Mouse (Mus musculus): ENCODE results near the gene Pvr. TPM values are rescaled to one million over a fixed set of nuclear protein-coding genes. Genes with fewer than 3 reads are reported as not detected.

The Pvr gene
- polyA plus RNA-seq, 1 experiment: 11.8 TPM

DNA sequence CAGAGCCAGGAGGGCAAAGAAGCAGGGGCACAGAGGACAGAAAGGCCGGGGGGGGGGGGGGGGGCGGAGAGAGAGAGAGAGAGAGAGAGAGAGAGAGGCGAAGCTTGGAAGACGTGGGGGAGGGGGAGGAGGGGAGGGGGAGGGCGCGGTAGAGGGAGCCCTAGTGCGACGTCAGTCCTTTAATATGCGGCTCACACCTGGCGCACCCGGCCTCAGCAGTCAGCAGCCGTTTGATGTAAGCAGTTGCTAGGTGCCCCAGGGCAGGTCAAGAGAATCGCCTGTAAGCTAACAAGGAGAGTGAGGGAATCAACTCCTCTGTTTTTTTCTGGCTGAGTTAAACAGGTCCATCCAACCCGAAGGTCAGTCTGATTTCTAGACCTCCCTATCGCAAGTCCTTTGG is 2.8 kb upstream of the Pvr start:
- H3K4me1 ChIP-seq (ENCODE audit: control insufficient read depth, insufficient read depth, low read length): no peaks in the 10 kb centered on the region
- H3K27ac ChIP-seq (ENCODE audit: insufficient read depth, low read length): no peak overlapping the region
- H3K4me3 ChIP-seq (ENCODE audit: insufficient read depth, low read length): no peak overlapping the region
- TF ChIP-seq POLR2A (IDR thresholded peaks at IDR 0.05; ENCODE audit: extremely low read depth, insufficient read depth, low read length): no peak
- TF ChIP-seq CTCF (IDR thresholded peaks at IDR 0.05; ENCODE audit: extremely low read depth, insufficient read depth, low read length): no peak

DNA sequence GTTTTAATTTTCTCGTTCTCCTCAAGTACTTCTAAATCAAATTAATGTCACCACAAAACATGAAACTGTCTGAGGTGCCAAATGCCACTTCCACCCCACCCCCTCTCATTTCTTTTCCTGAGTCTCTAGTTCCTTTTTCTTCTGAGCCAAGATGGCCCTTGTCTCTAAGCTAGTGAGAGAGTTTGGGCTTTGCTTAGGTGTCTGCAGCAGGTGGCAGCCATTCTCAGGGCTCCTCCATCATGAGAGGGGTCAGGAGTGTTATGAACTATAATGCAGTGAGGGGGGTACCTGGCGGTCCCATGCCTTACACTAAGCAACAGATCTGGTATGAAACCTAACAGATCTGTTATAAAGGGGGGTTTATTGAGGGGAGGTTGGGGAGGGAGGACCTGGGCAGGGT is 2.4 kb upstream of the Pvr start:
- Histone ChIP-seq H3K27ac (ENCODE audit: insufficient read depth, low read length) (no peak overlapping the region), H3K4me1 (ENCODE audit: control insufficient read depth, insufficient read depth, low read length) (no peaks in the 10 kb centered on the region), H3K4me3 (ENCODE audit: insufficient read depth, low read length) (no peak overlapping the region)
- TF ChIP-seq CTCF (IDR thresholded peaks at IDR 0.05; ENCODE audit: extremely low read depth, insufficient read depth, low read length) (no peak), POLR2A (IDR thresholded peaks at IDR 0.05; ENCODE audit: extremely low read depth, insufficient read depth, low read length) (no peak)

DNA sequence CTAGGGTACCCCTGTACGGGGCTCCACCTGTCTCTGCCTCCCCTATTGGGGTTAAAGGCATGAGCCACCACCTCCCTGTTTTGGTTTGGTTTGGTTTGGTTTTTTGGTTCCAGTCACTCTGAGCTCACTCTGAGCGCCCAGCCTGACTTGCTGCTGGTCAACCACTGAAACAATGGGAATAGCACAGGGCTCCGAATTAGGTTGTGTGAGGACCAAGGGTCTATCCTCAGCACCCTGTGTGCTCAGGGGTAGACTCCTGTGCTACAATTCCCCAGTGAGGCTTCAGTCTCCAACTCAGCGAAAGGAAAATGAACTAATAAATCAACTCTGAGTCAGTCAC is 824 bp downstream of the Pvr start:
- no peak for TF ChIP-seq POLR2A (IDR thresholded peaks at IDR 0.05; ENCODE audit: extremely low read depth, insufficient read depth, low read length)
- no peak for TF ChIP-seq CTCF (IDR thresholded peaks at IDR 0.05; ENCODE audit: extremely low read depth, insufficient read depth, low read length)
- H3K4me1 ChIP-seq (ENCODE audit: control insufficient read depth, insufficient read depth, low read length): no peaks in the 10 kb centered on the region
- peak overlapping the region; percentile 64 for H3K4me3 ChIP-seq (ENCODE audit: insufficient read depth, low read length)
- no peak overlapping the region for H3K27ac ChIP-seq (ENCODE audit: insufficient read depth, low read length)

- TF ChIP-seq POLR2A (IDR thresholded peaks at IDR 0.05; ENCODE audit: extremely low read depth, insufficient read depth, low read length) (no peak), CTCF (IDR thresholded peaks at IDR 0.05; ENCODE audit: extremely low read depth, insufficient read depth, low read length) (no peak)
- Histone ChIP-seq H3K4me1 (ENCODE audit: control insufficient read depth, insufficient read depth, low read length) (no peaks in the 10 kb centered on the region), H3K27ac (ENCODE audit: insufficient read depth, low read length) (no peak overlapping the region), H3K4me3 (ENCODE audit: insufficient read depth, low read length) (no peak overlapping the region)
These were observed 6.4 kb downstream of the Pvr start for GRCm38 (mm10) chr7:19914558-19914957.

- Histone ChIP-seq H3K4me3 (ENCODE audit: insufficient read depth, low read length) (no peak overlapping the region), H3K27ac (ENCODE audit: insufficient read depth, low read length) (no peak overlapping the region), H3K4me1 (ENCODE audit: control insufficient read depth, insufficient read depth, low read length) (no peaks in the 10 kb centered on the region)
- TF ChIP-seq CTCF (IDR thresholded peaks at IDR 0.05; ENCODE audit: extremely low read depth, insufficient read depth, low read length) (no peak), POLR2A (IDR thresholded peaks at IDR 0.05; ENCODE audit: extremely low read depth, insufficient read depth, low read length) (no peak)
These were observed 9.1 kb downstream of the Pvr start for GRCm38 (mm10) chr7:19911695-19912524.

DNA sequence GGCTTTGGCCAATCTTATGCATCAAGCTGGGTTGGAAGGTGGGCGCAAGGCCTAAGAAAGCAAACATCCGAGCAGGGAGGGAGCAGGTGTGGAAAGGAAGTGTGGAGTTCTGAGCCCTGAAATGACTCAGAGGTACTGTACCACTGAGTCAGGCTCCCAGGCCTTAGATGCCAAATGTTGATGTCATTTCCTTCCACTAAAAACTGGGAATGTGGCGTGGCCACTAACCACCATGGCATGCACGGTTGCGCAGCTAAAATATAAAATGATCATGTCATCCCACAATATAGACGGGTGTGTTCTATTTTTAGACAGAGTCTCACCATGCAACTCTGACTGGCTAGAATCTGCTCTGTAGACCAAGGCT is 9.7 kb downstream of the Pvr start:
- H3K27ac ChIP-seq (ENCODE audit: insufficient read depth, low read length): no peak overlapping the region
- H3K4me1 ChIP-seq (ENCODE audit: control insufficient read depth, insufficient read depth, low read length): no peaks in the 10 kb centered on the region
- H3K4me3 ChIP-seq (ENCODE audit: insufficient read depth, low read length): no peak overlapping the region
- TF ChIP-seq CTCF (IDR thresholded peaks at IDR 0.05; ENCODE audit: extremely low read depth, insufficient read depth, low read length) (no peak), POLR2A (IDR thresholded peaks at IDR 0.05; ENCODE audit: extremely low read depth, insufficient read depth, low read length) (no peak)

DNA sequence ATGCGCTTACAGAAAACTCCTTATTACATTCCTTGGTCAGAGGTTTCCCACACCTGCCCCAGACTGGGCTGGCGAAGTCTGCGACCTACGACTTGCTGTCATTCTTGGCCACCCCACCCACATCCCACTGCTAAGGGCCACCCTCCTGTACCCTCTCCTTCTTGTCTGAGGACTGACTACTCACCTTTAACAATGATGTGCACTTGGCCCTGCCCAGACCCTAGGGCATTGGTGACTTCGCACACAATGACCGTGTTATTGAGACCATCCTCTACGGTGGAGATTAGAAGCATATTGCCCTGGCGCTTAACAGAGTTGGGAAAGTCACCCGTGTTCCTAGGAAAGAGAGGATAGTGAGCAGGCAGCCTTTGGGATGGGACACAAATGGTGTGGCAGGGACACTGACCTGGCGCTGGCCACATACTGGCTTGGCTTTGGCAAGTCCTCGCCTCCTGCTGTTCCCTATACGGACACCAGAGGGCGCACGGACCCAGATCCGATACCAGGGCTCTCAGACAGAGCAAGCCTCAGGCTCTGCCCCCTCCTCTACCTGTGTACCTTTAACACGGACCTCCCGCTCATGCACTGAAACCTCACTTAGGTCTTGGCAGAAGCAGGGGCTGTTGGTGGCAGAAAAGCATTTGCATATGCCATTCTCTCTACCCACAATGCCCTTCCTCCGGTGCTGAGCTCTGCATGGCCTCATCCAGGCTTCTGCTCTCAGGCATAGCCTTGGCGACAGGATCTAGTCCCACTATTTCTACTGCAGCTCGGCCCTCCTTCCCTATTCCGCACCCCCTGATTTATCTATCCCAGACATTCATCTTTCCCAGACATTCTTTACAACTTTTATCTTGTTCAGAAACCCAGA is 10.3 kb downstream of the Pvr start:
- no peaks in the 10 kb centered on the region for H3K4me1 ChIP-seq (ENCODE audit: control insufficient read depth, insufficient read depth, low read length)
- TF ChIP-seq POLR2A (IDR thresholded peaks at IDR 0.05; ENCODE audit: extremely low read depth, insufficient read depth, low read length) (no peak), CTCF (IDR thresholded peaks at IDR 0.05; ENCODE audit: extremely low read depth, insufficient read depth, low read length) (peak; percentile 70)
- no peak overlapping the region for H3K27ac ChIP-seq (ENCODE audit: insufficient read depth, low read length)
- no peak overlapping the region for H3K4me3 ChIP-seq (ENCODE audit: insufficient read depth, low read length)

GRCm38 (mm10) chr7:19889881-19890280 is 31.1 kb downstream of the Pvr start:
- H3K4me1 ChIP-seq (ENCODE audit: control insufficient read depth, insufficient read depth, low read length): no peaks in the 10 kb centered on the region
- TF ChIP-seq POLR2A (IDR thresholded peaks at IDR 0.05; ENCODE audit: extremely low read depth, insufficient read depth, low read length): no peak
- TF ChIP-seq CTCF (IDR thresholded peaks at IDR 0.05; ENCODE audit: extremely low read depth, insufficient read depth, low read length): peak; percentile 46
- no peak overlapping the region for H3K27ac ChIP-seq (ENCODE audit: insufficient read depth, low read length)
- no peak overlapping the region for H3K4me3 ChIP-seq (ENCODE audit: insufficient read depth, low read length)

DNA sequence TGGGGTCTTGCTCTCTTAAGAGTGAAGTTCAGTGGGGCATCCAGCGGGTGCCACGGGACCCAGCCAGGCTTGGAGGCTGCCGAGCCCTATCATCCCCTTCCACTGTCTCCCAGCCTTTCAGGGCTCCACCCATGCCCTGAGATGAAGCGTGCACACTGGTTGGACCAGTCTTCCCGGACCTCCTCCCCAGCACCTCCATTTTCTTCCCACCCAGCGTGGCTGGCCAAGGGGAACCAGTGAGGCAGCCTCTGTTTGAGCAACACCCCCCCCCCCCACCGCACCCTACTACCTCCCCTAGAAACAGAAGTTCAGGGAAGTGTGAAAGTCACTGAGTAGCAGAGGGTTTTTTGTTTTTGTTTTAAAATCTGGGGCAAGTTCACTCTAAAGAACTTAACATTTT is 33.1 kb downstream of the Pvr start, which contains the start of gene Ceacam19:
TSS of gene Ceacam19 (minus strand) at position 117 of the 400 bp plus-strand sequence.
- TF ChIP-seq CTCF (IDR thresholded peaks at IDR 0.05; ENCODE audit: extremely low read depth, insufficient read depth, low read length): no peak
- TF ChIP-seq POLR2A (IDR thresholded peaks at IDR 0.05; ENCODE audit: extremely low read depth, insufficient read depth, low read length): no peak
- Histone ChIP-seq H3K4me3 (ENCODE audit: insufficient read depth, low read length) (no peak within 1 kb of the TSS), H3K27ac (ENCODE audit: insufficient read depth, low read length) (no peak within 1 kb of the TSS), H3K4me1 (ENCODE audit: control insufficient read depth, insufficient read depth, low read length) (no peaks in the 10 kb centered on the region)
